Mouse (Mus musculus): ENCODE results near the gene Rfk.

DNA sequence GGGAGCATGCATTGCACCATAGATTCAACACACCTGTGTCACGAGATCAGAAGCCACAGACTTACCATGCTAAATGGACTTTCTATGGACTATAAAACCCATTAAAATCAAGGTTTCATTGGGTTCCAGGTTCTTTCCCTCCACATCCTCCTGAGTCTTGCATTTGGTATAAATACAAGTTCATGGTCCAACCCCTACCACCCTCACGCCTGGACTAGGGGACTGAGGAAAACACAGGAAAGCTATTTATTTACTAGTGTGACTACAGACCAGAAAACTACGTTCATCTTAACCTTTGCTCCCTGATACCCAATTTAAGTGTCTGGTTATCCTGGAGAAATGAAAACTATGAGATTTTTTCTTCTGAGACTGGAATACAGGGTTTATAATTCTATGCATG, 21.1 kb upstream of the Rfk start, which contains the start of gene Gcnt1:
- TF ChIP-seq POLR2A (IDR thresholded peaks at IDR 0.05; ENCODE audit: borderline replicate concordance, extremely low read depth, insufficient read depth, insufficient read length, poor library complexity, severe bottlenecking) (no peak), CTCF (IDR thresholded peaks at IDR 0.05; ENCODE audit: borderline replicate concordance, extremely low read depth, insufficient read depth, insufficient read length) (no peak)
